ENCODE assay signal across 8 mouse cellular contexts in genomic region chr9:65141976-65142318, GRCm38 (mm10). TPM values are rescaled to one million over a fixed set of nuclear protein-coding genes. Genes with fewer than 3 reads are reported as not detected.
DNase-seq lines count a peak whose midpoint lies in the region; ATAC-seq and TF ChIP-seq lines count a peak whose summit lies in the region.

No protein-coding gene starts in this region.

- no peaks in the 10 kb centered on the region; the same call in 1 of the 2 replicates for H3K27me3 ChIP-seq in cerebellum, adult 2 months (ENCODE audit: control insufficient read depth, insufficient read depth, low read length)
- H3K27me3 ChIP-seq in ES-Bruce4 (ENCODE audit: control insufficient read depth, insufficient read depth, low read length, poor library complexity, severe bottlenecking): peaks cover 10% of the 10 kb centered on the region; the same call in 1 of the 2 replicates
- peaks cover 2% of the 10 kb centered on the region; the same call in 1 of the 2 replicates for H3K27me3 ChIP-seq in forebrain, embryonic 13.5 days
- H3K27me3 ChIP-seq in intestine, embryonic 16.5 days (replicated peaks; ENCODE audit: control insufficient read depth, insufficient read depth, low read length): peaks cover 8% of the 10 kb centered on the region; the same call in 1 of the 2 replicates

- peak overlapping the region; percentile 57 for H3K4me3 ChIP-seq in cerebellum, adult 2 months (replicated peaks; ENCODE audit: insufficient read depth, low read depth, low read length)
- H3K4me3 ChIP-seq in ES-Bruce4 (ENCODE audit: low read depth, low read length): peak overlapping the region; percentile 84
- H3K4me3 ChIP-seq in forebrain, embryonic 13.5 days: peak overlapping the region; percentile 96
- peak overlapping the region; percentile 75 for H3K4me3 ChIP-seq in intestine, embryonic 16.5 days (ENCODE audit: low read length)

- H3K4me2 ChIP-seq in forebrain, embryonic 13.5 days: peak overlapping the region; percentile 84
- peak overlapping the region; percentile 100 for H3K4me2 ChIP-seq in intestine, embryonic 16.5 days (ENCODE audit: low read depth, low read length)

- no peak for DNase-seq in cerebellum, adult 2 months
- DNase-seq in cerebellum, adult 18-20 months: no peak
- DNase-seq in cerebellum, postnatal 4 days (ENCODE audit: low spot score in 2 of 2): no peak

- no peak overlapping the region for H3K27ac ChIP-seq in cerebellum, adult 2 months (ENCODE audit: insufficient read depth, low read length)
- H3K27ac ChIP-seq in ES-Bruce4 (ENCODE audit: insufficient read depth, low read length): no peak overlapping the region
- peak overlapping the region; percentile 96 for H3K27ac ChIP-seq in forebrain, embryonic 13.5 days
- no peak overlapping the region for H3K27ac ChIP-seq in intestine, embryonic 16.5 days (ENCODE audit: low read length)

- WGBS in cerebellum, adult 2 months: under 1% methylated on average over 17 of the region's 17 CpGs
- 0% methylated on average over 15 of the region's 17 CpGs for WGBS in forebrain, embryonic 13.5 days
- WGBS in intestine, embryonic 16.5 days: under 1% methylated on average over 17 of the region's 17 CpGs

- TF ChIP-seq POLR2A in cerebellum, adult 2 months (IDR thresholded peaks at IDR 0.05; ENCODE audit: borderline replicate concordance, insufficient read depth, low read length): no peak
- no peak for TF ChIP-seq POLR2A in ES-Bruce4 (IDR thresholded peaks at IDR 0.05; ENCODE audit: insufficient read depth, low read length)

- no peak for TF ChIP-seq CTCF in cerebellum, adult 2 months (IDR thresholded peaks at IDR 0.05; ENCODE audit: borderline replicate concordance, insufficient read depth, low read depth, low read length)
- no peak for TF ChIP-seq CTCF in ES-Bruce4 (IDR thresholded peaks at IDR 0.05; ENCODE audit: low read depth, low read length)

- H3K9me3 ChIP-seq in ES-Bruce4 (replicated peaks; ENCODE audit: control insufficient read depth, insufficient read depth, low read length, poor library complexity, severe bottlenecking): no peaks in the 10 kb centered on the region
- H3K9me3 ChIP-seq in forebrain, embryonic 13.5 days (replicated peaks): no peaks in the 10 kb centered on the region
- no peaks in the 10 kb centered on the region for H3K9me3 ChIP-seq in intestine, embryonic 16.5 days (ENCODE audit: control insufficient read depth, low read length)

- TF ChIP-seq EP300 in ES-Bruce4 (IDR thresholded peaks at IDR 0.05; ENCODE audit: insufficient read depth, low read depth, low read length): no peak

- H3K4me1 ChIP-seq in cerebellum, adult 2 months (ENCODE audit: control insufficient read depth, insufficient read depth, low read length): no peaks in the 10 kb centered on the region
- no peaks in the 10 kb centered on the region for H3K4me1 ChIP-seq in ES-Bruce4 (ENCODE audit: control insufficient read depth, insufficient read depth, low read length)
- peaks cover 44% of the 10 kb centered on the region for H3K4me1 ChIP-seq in forebrain, embryonic 13.5 days
- H3K4me1 ChIP-seq in intestine, embryonic 16.5 days (ENCODE audit: control insufficient read depth, insufficient read depth, low read length): peaks cover 13% of the 10 kb centered on the region

- peak overlapping the region; percentile 84 for H3K9ac ChIP-seq in ES-Bruce4 (ENCODE audit: low read depth, poor library complexity, severe bottlenecking)
- peak overlapping the region; percentile 91 for H3K9ac ChIP-seq in forebrain, embryonic 13.5 days
- H3K9ac ChIP-seq in intestine, embryonic 16.5 days (ENCODE audit: low read depth, low read length): peak overlapping the region; percentile 75

- no peaks in the 10 kb centered on the region for H3K36me3 ChIP-seq in ES-Bruce4 (ENCODE audit: control insufficient read depth, insufficient read depth, low read length, poor library complexity, severe bottlenecking)
- peaks cover 30% of the 10 kb centered on the region for H3K36me3 ChIP-seq in forebrain, embryonic 13.5 days (ENCODE audit: poor library complexity, severe bottlenecking)
- no peaks in the 10 kb centered on the region for H3K36me3 ChIP-seq in intestine, embryonic 16.5 days (ENCODE audit: control insufficient read depth, insufficient read depth, low read length)

- peak; percentile 56 for ATAC-seq in forebrain, embryonic 13.5 days
- ATAC-seq in intestine, embryonic 16.5 days: peak; percentile 74
- 0 out of 2 replicates have a peak, but pooled peaks have one; percentile 21 for ATAC-seq in megakaryocyte-erythroid progenitor cell, adult 5-6 weeks (replicated peaks; ENCODE audit: low FRiP score, low TSS enrichment, poor library complexity, severe bottlenecking)
- no peak for ATAC-seq in inflammation-experienced regulatory T-cells, adult 6 months

RNA-seq across cellular contexts. Expression of gene Igdcc3, which starts 1.0 kb away (rescaled TPM):
- 1.8 and 2.4 TPM in 2 replicates for polyA plus RNA-seq in cerebellum, adult 2 months (2012; rRNA removed)
- polyA plus RNA-seq in ES-Bruce4 (2011; ENCODE audit: insufficient read depth, insufficient read length, low read depth, missing spikeins): 8.6 and 8.9 TPM in 2 replicates
- polyA plus RNA-seq in forebrain, embryonic 13.5 days (2015; fragmentation: Nextera tagmentation; extraction: Ambion mirVana): 13.2 and 16.0 TPM in 2 replicates
- polyA plus RNA-seq in intestine, embryonic 16.5 days (2015; fragmentation: Nextera tagmentation; extraction: Ambion mirVana): 0.12 and 0.60 TPM in 2 replicates
- not detected in 2 replicates for total RNA-seq in megakaryocyte-erythroid progenitor cell, adult 5-6 weeks (2014; fragmentation: Nextera tagmentation)
- not detected in 2 replicates for total RNA-seq in megakaryocyte-erythroid progenitor cell, adult 5-6 weeks (2017)
- polyA plus RNA-seq in inflammation-experienced regulatory T-cells, adult 6 months (2017; shearing (Covaris generic)): not detected

RNA-seq across cellular contexts. Expression of gene Igdcc4, which starts 40.7 kb away (rescaled TPM):
- polyA plus RNA-seq in cerebellum, adult 2 months (2012; rRNA removed): 28.9 and 29.0 TPM in 2 replicates
- polyA plus RNA-seq in ES-Bruce4 (2011; ENCODE audit: insufficient read depth, insufficient read length, low read depth, missing spikeins): 15.5 and 17.5 TPM in 2 replicates
- polyA plus RNA-seq in forebrain, embryonic 13.5 days (2015; fragmentation: Nextera tagmentation; extraction: Ambion mirVana): 10.5 and 10.8 TPM in 2 replicates
- polyA plus RNA-seq in intestine, embryonic 16.5 days (2015; fragmentation: Nextera tagmentation; extraction: Ambion mirVana): 13.0 and 14.5 TPM in 2 replicates
- total RNA-seq in megakaryocyte-erythroid progenitor cell, adult 5-6 weeks (2014; fragmentation: Nextera tagmentation): 0.35 TPM in 1 of 2 replicates, not detected in the other
- 0.42 TPM in 1 of 2 replicates, not detected in the other for total RNA-seq in megakaryocyte-erythroid progenitor cell, adult 5-6 weeks (2017)
- polyA plus RNA-seq in inflammation-experienced regulatory T-cells, adult 6 months (2017; shearing (Covaris generic)): under 1 TPM in 2 of 3 experiments, not detected in 1; 0.24 to 0.28 TPM

RNA-seq across cellular contexts. Expression of gene Parp16, which starts 53.2 kb away (rescaled TPM):
- 5.7 and 6.6 TPM in 2 replicates for polyA plus RNA-seq in cerebellum, adult 2 months (2012; rRNA removed)
- 5.7 and 7.1 TPM in 2 replicates for polyA plus RNA-seq in ES-Bruce4 (2011; ENCODE audit: insufficient read depth, insufficient read length, low read depth, missing spikeins)
- polyA plus RNA-seq in forebrain, embryonic 13.5 days (2015; fragmentation: Nextera tagmentation; extraction: Ambion mirVana): 5.1 and 6.1 TPM in 2 replicates
- polyA plus RNA-seq in intestine, embryonic 16.5 days (2015; fragmentation: Nextera tagmentation; extraction: Ambion mirVana): 10.8 and 11.0 TPM in 2 replicates
- total RNA-seq in megakaryocyte-erythroid progenitor cell, adult 5-6 weeks (2014; fragmentation: Nextera tagmentation): 4.9 and 8.3 TPM in 2 replicates
- 0.30 and 6.7 TPM in 2 replicates for total RNA-seq in megakaryocyte-erythroid progenitor cell, adult 5-6 weeks (2017)
- polyA plus RNA-seq in inflammation-experienced regulatory T-cells, adult 6 months (2017; shearing (Covaris generic)): 1 to 10 TPM; 5.4 to 8.0 (median 5.8) TPM
